Mouse (Mus musculus): ENCODE results near the gene Plscr3. TPM values are rescaled to one million over a fixed set of nuclear protein-coding genes. Genes with fewer than 3 reads are reported as not detected.
A peak's percentile ranks its signal among the peaks of the same experiment; 100 is the strongest.

The Plscr3 gene
- polyA plus RNA-seq (2014; fragmentation: Nextera tagmentation; extraction: Ambion mirVana), result 64.6 and 71.9 TPM in 2 replicates

DNA sequence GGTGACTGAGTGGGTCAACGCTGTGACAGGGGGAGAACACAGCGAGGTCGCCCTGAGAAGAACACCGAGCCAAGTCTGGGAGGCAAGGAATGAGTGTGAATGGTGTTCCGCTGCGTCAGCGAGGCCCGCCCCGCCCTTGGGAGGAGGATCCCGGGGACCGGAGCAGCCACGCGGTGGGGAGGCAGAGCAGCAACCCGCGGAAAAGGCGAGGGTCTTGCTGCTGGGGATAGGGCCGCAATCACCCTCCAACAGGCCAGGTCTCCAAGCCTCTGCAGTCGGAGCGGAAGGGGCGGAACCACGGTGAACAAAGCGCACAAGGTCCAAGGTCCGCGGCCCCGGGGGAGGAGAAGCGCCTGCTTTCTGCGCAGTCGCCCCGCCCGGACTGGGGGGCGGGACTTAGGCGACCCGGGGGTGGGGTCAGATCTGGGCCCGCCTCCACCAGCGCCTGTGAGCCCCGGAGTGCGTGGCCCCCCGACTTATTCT, at the start of gene Plscr3:
Plscr3 (plus strand) TSS at position 179 of the 483 bp plus-strand sequence.
- DNase-seq (ENCODE audit: low spot score), result peak; percentile 96
- H3K4me3 ChIP-seq (ENCODE audit: low read depth, low read length), result peak within 1 kb of the TSS; percentile 55
- H3K27me3 ChIP-seq (ENCODE audit: control insufficient read depth, insufficient read depth, low read length), result no peaks in the 10 kb centered on the region
- peaks cover 5% of the 10 kb centered on the region; the same call in 1 of the 2 replicates for H3K4me1 ChIP-seq (replicated peaks; ENCODE audit: control insufficient read depth, insufficient read depth, low read length)
- H3K27ac ChIP-seq (ENCODE audit: low read depth, low read length), result peak within 1 kb of the TSS; percentile 94
- no peaks in the 10 kb centered on the region for H3K9me3 ChIP-seq (ENCODE audit: control insufficient read depth, low read length)
- H3K4me2 ChIP-seq (ENCODE audit: low read depth, low read length, severe bottlenecking), result peak within 1 kb of the TSS; percentile 84
- H3K9ac ChIP-seq (ENCODE audit: low read length), result peak within 1 kb of the TSS; percentile 75
- peak; percentile 88 for ATAC-seq (replicated peaks; ENCODE audit: low FRiP score)
- peaks cover under 1% of the 10 kb centered on the region; the same call in 1 of the 2 replicates for H3K36me3 ChIP-seq (ENCODE audit: control insufficient read depth, insufficient read depth, low read length)
- WGBS, result under 1% methylated on average over 38 of the region's 38 CpGs

DNA sequence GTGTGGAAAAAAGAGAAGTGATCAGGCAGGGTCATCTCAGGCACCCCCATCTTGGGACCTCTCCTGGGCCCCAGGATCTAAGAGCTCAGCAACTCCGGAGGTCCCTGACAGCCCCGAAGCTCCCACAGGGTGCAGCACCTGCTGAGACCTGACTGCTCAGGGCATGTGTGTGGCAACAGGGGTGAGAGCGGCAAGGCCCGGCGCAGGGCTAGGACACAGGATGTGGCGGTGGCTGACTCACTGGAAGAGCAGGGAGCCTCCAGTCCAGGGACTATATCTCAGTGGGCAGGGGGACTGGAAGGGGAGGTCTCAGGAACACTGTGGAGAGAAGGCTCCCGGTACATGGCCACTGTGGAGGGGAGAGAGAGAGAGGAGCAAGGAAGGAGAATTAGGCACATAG, 48.3 kb upstream of the Plscr3 start:
- DNase-seq (ENCODE audit: low spot score) (no peak), ATAC-seq (replicated peaks; ENCODE audit: low FRiP score) (no peak)
- peaks cover 20% of the 10 kb centered on the region for H3K27me3 ChIP-seq (ENCODE audit: control insufficient read depth, insufficient read depth, low read length)
- no peak overlapping the region for H3K27ac ChIP-seq (ENCODE audit: low read depth, low read length)
- no peak overlapping the region for H3K4me3 ChIP-seq (ENCODE audit: low read depth, low read length)
- H3K4me1 ChIP-seq (replicated peaks; ENCODE audit: control insufficient read depth, insufficient read depth, low read length), result peaks cover 29% of the 10 kb centered on the region
- no peak overlapping the region for H3K9ac ChIP-seq (ENCODE audit: low read length)
- H3K4me2 ChIP-seq (ENCODE audit: low read depth, low read length, severe bottlenecking), result no peak overlapping the region
- WGBS, result 79% methylated on average over 7 of the region's 7 CpGs
- no peaks in the 10 kb centered on the region for H3K9me3 ChIP-seq (ENCODE audit: control insufficient read depth, low read length)
- no peaks in the 10 kb centered on the region for H3K36me3 ChIP-seq (ENCODE audit: control insufficient read depth, insufficient read depth, low read length)

DNA sequence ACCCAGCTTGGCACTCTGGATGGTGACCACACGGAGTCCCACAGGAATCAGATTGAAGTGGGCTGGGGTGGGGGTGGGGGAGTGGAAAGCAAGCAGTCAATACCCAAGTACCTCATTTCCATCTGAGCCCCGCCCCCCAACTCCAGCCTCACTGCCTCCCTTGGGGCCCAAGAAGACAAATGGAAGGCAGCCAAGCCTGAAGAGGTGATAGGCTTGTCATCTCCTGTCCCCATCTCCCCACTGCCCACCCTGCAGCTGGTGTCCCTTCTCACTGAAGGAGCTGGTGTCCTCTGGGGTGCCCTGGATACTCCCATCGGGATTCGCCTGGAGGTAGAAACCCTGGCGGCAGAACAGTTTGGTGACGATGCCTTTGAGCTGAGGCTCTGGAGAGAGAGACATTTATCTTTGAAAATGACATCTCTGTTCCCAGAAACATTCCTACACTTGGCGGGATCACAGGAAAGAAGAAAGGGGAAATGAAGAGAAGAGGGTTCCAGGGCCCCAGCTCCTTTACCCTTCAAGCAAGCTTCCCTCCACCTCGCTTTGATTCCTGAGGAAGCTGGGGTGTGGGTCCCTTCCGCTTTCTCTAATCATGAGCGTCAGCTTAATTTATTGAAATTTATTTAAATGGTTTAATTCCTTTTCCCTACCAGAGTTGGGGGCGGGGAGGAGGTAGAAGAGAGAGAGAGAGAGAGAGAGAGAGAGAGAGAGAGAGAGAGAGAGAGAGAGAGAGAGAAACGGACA, 46.6 kb upstream of the Plscr3 start:
- H3K9me3 ChIP-seq (ENCODE audit: control insufficient read depth, low read length), result no peaks in the 10 kb centered on the region
- H3K4me3 ChIP-seq (ENCODE audit: low read depth, low read length), result peak overlapping the region; percentile 49
- DNase-seq (ENCODE audit: low spot score) (no peak), ATAC-seq (replicated peaks; ENCODE audit: low FRiP score) (no peak)
- peak overlapping the region; percentile 67; the same call in 1 of the 2 replicates for H3K27ac ChIP-seq (ENCODE audit: low read depth, low read length)
- no peaks in the 10 kb centered on the region for H3K36me3 ChIP-seq (ENCODE audit: control insufficient read depth, insufficient read depth, low read length)
- H3K27me3 ChIP-seq (ENCODE audit: control insufficient read depth, insufficient read depth, low read length), result peaks cover 35% of the 10 kb centered on the region
- peak overlapping the region; percentile 73 for H3K9ac ChIP-seq (ENCODE audit: low read length)
- WGBS, result 29% methylated on average over 12 of the region's 12 CpGs
- peak overlapping the region; percentile 87 for H3K4me2 ChIP-seq (ENCODE audit: low read depth, low read length, severe bottlenecking)
- peaks cover 42% of the 10 kb centered on the region for H3K4me1 ChIP-seq (replicated peaks; ENCODE audit: control insufficient read depth, insufficient read depth, low read length)

DNA sequence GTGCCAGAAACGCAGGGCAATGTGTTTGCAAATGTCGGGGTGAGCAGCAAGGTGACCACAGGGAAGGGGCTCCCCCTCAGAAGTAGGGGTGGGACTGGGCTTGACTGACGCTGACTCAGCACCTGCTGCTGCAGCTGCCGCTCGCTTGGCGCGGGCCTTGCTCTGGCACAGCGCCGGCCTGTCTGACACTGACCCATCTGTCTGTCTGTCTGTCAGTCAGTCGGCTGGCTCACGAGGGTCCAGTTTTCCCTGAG, 46.1 kb upstream of the Plscr3 start:
- Histone ChIP-seq H3K27me3 (ENCODE audit: control insufficient read depth, insufficient read depth, low read length) (peaks cover 40% of the 10 kb centered on the region), H3K9ac (ENCODE audit: low read length) (peak overlapping the region; percentile 73), H3K4me1 (replicated peaks; ENCODE audit: control insufficient read depth, insufficient read depth, low read length) (peaks cover 47% of the 10 kb centered on the region), H3K27ac (ENCODE audit: low read depth, low read length) (peak overlapping the region; percentile 67; the same call in 1 of the 2 replicates), H3K9me3 (ENCODE audit: control insufficient read depth, low read length) (no peaks in the 10 kb centered on the region), H3K36me3 (ENCODE audit: control insufficient read depth, insufficient read depth, low read length) (no peaks in the 10 kb centered on the region), H3K4me3 (ENCODE audit: low read depth, low read length) (peak overlapping the region; percentile 49), H3K4me2 (ENCODE audit: low read depth, low read length, severe bottlenecking) (peak overlapping the region; percentile 87)
- ATAC-seq (replicated peaks; ENCODE audit: low FRiP score) (peak; percentile 13; the same call in 1 of the 2 replicates), DNase-seq (ENCODE audit: low spot score) (no peak)
- under 1% methylated on average over 11 of the region's 11 CpGs for WGBS

DNA sequence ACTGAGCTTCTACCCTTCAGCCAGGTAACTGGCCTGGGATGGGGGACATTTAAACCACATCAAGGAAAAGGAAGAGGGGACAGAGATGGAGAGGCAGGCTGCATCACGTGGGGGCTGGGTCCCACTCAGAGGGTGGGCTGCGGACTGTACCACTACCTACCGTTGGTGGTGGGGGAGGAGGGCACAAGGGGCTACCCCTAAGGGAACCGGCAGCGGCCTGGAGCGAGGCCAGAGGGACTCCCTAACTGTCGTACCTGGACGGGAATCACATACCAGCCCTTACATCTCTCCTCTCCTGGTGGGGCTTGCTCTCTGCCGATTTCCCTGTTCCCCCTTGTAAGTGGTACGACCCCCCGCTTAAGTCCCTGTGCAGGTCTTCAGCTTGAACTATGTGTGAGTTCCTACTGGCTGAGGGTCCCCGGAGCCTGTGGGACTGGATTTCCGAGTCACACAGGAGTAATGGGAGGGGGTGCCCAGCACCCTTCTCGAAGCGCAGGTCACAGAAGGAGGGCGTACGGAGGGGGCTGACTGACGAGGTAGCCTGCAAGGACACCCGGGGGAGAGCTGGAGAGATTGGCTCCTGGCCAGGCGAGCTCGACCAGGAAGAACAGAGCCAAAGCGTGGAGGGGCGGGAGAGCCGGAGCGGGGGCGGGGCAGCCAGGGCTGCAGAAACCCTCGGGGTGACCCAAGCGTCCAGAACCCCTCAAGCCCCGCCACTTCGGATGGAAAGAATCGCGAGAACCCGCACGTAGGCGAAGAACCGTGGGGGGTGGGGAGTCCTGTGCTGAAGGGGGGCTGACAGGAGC, 45.6 kb upstream of the Plscr3 start:
- Histone ChIP-seq H3K4me1 (replicated peaks; ENCODE audit: control insufficient read depth, insufficient read depth, low read length) (peaks cover 48% of the 10 kb centered on the region), H3K27ac (ENCODE audit: low read depth, low read length) (peak overlapping the region; percentile 67), H3K27me3 (ENCODE audit: control insufficient read depth, insufficient read depth, low read length) (peaks cover 46% of the 10 kb centered on the region), H3K36me3 (ENCODE audit: control insufficient read depth, insufficient read depth, low read length) (no peaks in the 10 kb centered on the region), H3K9me3 (ENCODE audit: control insufficient read depth, low read length) (no peaks in the 10 kb centered on the region), H3K4me2 (ENCODE audit: low read depth, low read length, severe bottlenecking) (peak overlapping the region; percentile 87), H3K4me3 (ENCODE audit: low read depth, low read length) (peak overlapping the region; percentile 49), H3K9ac (ENCODE audit: low read length) (peak overlapping the region; percentile 73)
- ATAC-seq (replicated peaks; ENCODE audit: low FRiP score) (peak; percentile 73), DNase-seq (ENCODE audit: low spot score) (peak; percentile 87)
- under 1% methylated on average over 35 of the region's 36 CpGs for WGBS

DNA sequence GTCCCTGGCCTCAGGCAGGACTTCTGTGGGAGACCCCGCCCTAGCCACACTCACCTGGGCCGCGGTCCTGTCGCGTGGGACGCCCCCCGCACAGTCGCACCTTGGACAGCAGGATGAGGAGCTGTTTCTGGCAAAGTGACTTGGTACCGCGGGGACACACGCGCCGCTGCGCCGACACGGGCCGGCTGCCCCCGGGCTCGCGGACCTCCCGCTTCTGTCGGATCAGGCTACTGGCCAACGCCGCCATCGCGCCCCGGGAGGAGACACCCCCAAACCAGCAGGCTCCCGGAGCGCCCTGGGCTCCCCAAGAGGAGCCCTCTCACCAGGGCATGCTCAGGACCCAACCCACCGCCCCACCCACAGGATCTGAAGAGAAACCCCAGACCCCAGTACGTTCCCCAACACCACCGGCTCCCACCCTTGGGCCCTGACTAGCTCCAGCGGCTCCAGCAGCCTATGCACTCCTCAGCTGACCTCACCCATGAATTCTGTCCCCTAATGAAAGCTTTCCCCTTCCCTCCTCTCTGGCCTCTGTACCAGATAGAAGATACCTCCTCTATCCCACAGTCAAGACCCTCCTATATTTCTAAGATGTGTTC, 44.7 kb upstream of the Plscr3 start, which contains the start of gene Fgf11:
Fgf11 (minus strand) TSS at position 479 of the 599 bp plus-strand sequence.
- H3K4me2 ChIP-seq (ENCODE audit: low read depth, low read length, severe bottlenecking), result peak within 1 kb of the TSS; percentile 94
- peaks cover 43% of the 10 kb centered on the region for H3K4me1 ChIP-seq (replicated peaks; ENCODE audit: control insufficient read depth, insufficient read depth, low read length)
- peak within 1 kb of the TSS; percentile 67 for H3K27ac ChIP-seq (ENCODE audit: low read depth, low read length)
- H3K27me3 ChIP-seq (ENCODE audit: control insufficient read depth, insufficient read depth, low read length), result peaks cover 47% of the 10 kb centered on the region
- 1% methylated on average over 31 of the region's 33 CpGs for WGBS
- no peak for DNase-seq (ENCODE audit: low spot score)
- H3K36me3 ChIP-seq (ENCODE audit: control insufficient read depth, insufficient read depth, low read length), result no peaks in the 10 kb centered on the region
- no peaks in the 10 kb centered on the region; the same call in 1 of the 2 replicates for H3K9me3 ChIP-seq (ENCODE audit: control insufficient read depth, low read length)
- 0 out of 2 replicates have a peak, but pooled peaks have one; percentile 6 for ATAC-seq (replicated peaks; ENCODE audit: low FRiP score)
- H3K9ac ChIP-seq (ENCODE audit: low read length), result peak within 1 kb of the TSS; percentile 73
- H3K4me3 ChIP-seq (ENCODE audit: low read depth, low read length), result peak within 1 kb of the TSS; percentile 49

DNA sequence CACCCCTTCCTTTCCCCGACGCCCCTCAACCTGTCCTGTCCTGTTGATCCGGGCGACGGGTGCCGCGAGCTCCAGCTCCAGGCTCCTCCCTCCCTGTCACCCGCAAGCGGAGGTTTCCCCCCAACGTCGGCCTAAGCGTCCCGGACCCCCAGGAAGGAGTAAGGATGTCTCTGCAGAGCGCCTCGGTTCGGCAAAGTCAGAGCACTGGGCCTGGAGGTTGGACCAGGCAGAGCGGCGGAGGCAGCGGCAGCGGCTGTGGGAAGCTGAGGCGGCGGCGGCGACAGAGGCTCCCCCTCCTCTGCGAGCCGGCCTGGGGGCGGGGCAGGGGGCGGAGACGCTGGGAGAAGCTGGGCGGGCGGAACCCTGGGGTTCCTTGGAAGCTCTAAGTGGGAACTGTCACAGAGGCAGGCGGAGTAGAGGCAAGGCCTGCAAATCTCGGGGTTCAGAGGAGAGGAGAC, 43.5 kb upstream of the Plscr3 start:
- H3K4me1 ChIP-seq (replicated peaks; ENCODE audit: control insufficient read depth, insufficient read depth, low read length), result peaks cover 43% of the 10 kb centered on the region
- peak overlapping the region; percentile 68 for H3K9ac ChIP-seq (ENCODE audit: low read length)
- peak overlapping the region; percentile 49 for H3K4me3 ChIP-seq (ENCODE audit: low read depth, low read length)
- H3K27ac ChIP-seq (ENCODE audit: low read depth, low read length), result no peak overlapping the region
- no peaks in the 10 kb centered on the region; the same call in 1 of the 2 replicates for H3K9me3 ChIP-seq (ENCODE audit: control insufficient read depth, low read length)
- H3K4me2 ChIP-seq (ENCODE audit: low read depth, low read length, severe bottlenecking), result peak overlapping the region; percentile 94
- peaks cover 44% of the 10 kb centered on the region for H3K27me3 ChIP-seq (ENCODE audit: control insufficient read depth, insufficient read depth, low read length)
- ATAC-seq (replicated peaks; ENCODE audit: low FRiP score) (no peak), DNase-seq (ENCODE audit: low spot score) (peak; percentile 90)
- 0% methylated on average over 33 of the region's 33 CpGs for WGBS
- H3K36me3 ChIP-seq (ENCODE audit: control insufficient read depth, insufficient read depth, low read length), result no peaks in the 10 kb centered on the region

DNA sequence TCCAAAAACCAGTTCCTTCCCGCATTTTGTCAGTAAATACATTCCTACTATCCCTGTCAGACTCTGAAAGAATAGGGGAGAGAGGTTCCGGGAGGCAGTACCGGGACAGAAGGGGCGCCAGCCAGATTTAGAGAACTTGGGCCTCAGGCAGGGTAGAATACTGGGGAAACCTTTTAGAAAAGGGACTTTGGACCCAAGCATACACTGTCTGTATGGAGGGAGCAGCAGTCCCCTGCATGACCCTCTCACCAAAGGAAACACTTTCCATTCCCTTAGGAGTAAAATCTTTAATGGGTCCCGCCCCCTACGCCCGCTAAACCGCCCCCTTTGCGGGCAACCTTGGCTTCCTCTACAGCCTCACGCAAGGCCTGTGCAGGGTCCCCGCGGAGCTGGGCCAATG, 42.8 kb upstream of the Plscr3 start:
- peaks cover 43% of the 10 kb centered on the region for H3K4me1 ChIP-seq (replicated peaks; ENCODE audit: control insufficient read depth, insufficient read depth, low read length)
- H3K4me2 ChIP-seq (ENCODE audit: low read depth, low read length, severe bottlenecking), result peak overlapping the region; percentile 94
- H3K4me3 ChIP-seq (ENCODE audit: low read depth, low read length), result peak overlapping the region; percentile 49
- H3K36me3 ChIP-seq (ENCODE audit: control insufficient read depth, insufficient read depth, low read length), result no peaks in the 10 kb centered on the region
- peaks cover 44% of the 10 kb centered on the region for H3K27me3 ChIP-seq (ENCODE audit: control insufficient read depth, insufficient read depth, low read length)
- DNase-seq (ENCODE audit: low spot score), result no peak
- H3K9me3 ChIP-seq (ENCODE audit: control insufficient read depth, low read length), result no peaks in the 10 kb centered on the region; the same call in 1 of the 2 replicates
- peak overlapping the region; percentile 68 for H3K9ac ChIP-seq (ENCODE audit: low read length)
- peak; percentile 9; the same call in 1 of the 2 replicates for ATAC-seq (replicated peaks; ENCODE audit: low FRiP score)
- H3K27ac ChIP-seq (ENCODE audit: low read depth, low read length), result no peak overlapping the region
- 0% methylated on average over 12 of the region's 12 CpGs for WGBS

All from forebrain, embryonic 11.5 days (tissue).